Mouse (Mus musculus) adrenal gland, postnatal 36 days (tissue): ENCODE measurements around the gene Lipc. TPM values are rescaled to one million over a fixed set of nuclear protein-coding genes. Genes with fewer than 3 reads are reported as not detected.

Experiments used
- DNase-seq, 2 experiments: peaks; one replicate each; pipeline ENCODE4 v3.0.0; 2021; ENCODE audit warnings: mixed read lengths in 1 of 2
- microRNA-seq: library from miRNA; unstranded; fragments of <30 nt; microRNA quantifications from one replicate; pipeline ENCODE4 v1.2.0, GENCODE M21; 2021
- total RNA-seq, 2 experiments: library from RNA; stranded (reverse); gene quantifications; 2 replicates each; pipeline ENCODE4 v1.2.3; 2021

Lipc gene
- total RNA-seq, 2 experiments from 2014 or later: 0.36 TPM; not detected in 1

GRCm38 (mm10) chr9:70818739-70819138 is 133.3 kb downstream of the Lipc start:
- no peak for DNase-seq

GRCm38 (mm10) chr9:70817396-70817795 is 134.6 kb downstream of the Lipc start:
- DNase-seq: no peak

- no peak for DNase-seq
Measured at GRCm38 (mm10) chr9:70816701-70817305, 135.2 kb downstream of the Lipc start.

DNA sequence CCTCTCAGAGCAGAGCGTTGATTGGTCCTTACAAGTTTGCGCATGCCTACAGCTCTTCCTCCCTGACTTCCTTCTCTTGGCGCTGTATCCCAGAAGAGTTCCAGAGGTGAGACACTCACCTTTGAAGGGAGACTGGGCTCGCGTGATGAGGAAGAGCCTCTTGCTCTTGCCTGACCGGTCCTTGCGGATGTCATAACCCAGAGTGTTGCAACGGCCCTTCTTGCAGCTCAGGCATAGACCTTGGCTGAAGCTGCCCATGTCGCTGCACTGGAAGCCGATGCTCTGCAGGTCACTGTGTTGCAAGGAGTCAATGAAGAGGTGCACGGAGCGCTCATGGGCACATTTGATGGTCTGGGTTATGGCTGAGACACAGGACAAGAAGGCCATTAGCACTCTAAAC is 139.5 kb downstream of the Lipc start:
- DNase-seq: peak in 1 of 2 experiments; percentile 24

GRCm38 (mm10) chr9:70807714-70808113 is 144.3 kb downstream of the Lipc start:
- no peak for DNase-seq

- DNase-seq: no peak
Measured at GRCm38 (mm10) chr9:70806069-70806468, 146.0 kb downstream of the Lipc start.

DNA sequence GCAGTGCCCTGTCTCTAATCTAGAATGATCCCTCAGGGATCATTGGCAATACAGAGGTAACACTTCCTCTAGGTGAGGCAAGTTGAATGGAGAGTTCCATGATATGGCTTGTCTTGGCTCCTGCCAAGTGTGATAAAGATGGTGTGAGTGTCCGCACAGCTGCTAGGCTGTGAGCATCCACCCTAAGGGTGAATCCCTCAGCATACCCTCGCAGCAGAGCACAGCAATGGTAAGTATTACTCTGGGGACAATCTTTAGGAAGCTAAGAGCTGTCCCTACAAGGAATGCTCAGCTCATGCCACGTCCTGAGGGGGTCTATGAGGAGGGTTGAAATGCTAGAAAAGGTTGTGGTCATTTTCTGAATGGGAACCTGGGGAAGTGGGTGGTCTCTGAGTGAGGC is 149.2 kb downstream of the Lipc start:
- DNase-seq: no peak

- DNase-seq: no peak
Measured at GRCm38 (mm10) chr9:70801761-70802160, 150.3 kb downstream of the Lipc start.

DNA sequence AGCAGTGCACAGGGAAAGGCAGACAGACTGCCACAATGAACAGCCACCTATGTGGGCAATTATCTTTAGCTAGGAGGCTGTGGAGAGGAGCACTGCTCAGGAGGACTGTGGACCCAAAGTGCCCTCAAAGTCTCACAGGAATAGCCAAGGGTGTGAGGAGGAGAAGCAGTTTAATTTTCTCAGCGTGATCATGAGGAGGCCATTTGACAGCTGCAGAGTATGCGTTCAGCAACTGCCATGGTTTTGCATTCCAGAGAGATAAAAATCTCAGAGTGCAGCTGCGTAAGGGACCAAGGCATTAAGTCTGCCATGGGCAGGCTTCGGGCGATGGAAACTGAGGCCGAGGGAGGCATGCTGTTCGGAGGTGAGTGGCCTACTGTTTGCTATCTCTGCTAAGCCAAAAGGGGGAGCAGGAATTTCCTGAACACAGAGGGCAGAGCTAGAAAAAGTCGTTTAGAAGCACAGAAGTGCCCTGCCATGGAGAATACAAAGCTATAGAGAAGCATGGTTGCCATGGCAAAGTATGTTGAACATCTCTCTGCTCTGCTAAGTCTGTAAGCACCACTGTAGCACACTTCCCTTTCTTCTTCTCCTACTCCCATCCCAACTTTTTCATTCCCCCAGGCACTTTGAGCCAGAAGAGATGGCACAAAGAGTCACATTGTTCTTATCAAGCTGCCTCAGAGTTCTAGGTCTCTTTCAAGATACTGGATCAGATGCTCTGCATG is 151.3 kb downstream of the Lipc start:
- DNase-seq: no peak

- no peak for DNase-seq
Measured at GRCm38 (mm10) chr9:70795439-70795757, 156.6 kb downstream of the Lipc start.

GRCm38 (mm10) chr9:70794643-70795438 is 157.2 kb downstream of the Lipc start:
- peak; percentile 62 to 64 for DNase-seq

DNA sequence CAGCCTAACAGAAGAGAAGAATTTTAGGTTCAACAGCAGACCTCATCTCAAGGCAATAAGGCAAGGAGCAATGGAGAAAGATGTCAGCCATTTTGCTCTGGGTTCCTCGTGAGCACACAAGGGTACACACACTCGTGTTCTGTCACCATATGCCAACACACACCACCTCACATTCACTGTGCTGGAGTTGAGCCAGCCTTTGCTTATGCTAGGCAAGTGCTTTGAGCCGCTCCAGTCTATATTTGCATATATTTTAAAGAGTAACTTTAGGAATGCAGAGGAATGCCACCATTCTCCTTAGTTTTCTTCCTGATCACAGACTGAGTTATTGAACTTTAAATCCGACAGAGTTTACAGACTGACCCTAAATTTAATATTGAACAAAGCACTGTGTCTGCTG is 161.4 kb downstream of the Lipc start:
- no peak for DNase-seq

DNA sequence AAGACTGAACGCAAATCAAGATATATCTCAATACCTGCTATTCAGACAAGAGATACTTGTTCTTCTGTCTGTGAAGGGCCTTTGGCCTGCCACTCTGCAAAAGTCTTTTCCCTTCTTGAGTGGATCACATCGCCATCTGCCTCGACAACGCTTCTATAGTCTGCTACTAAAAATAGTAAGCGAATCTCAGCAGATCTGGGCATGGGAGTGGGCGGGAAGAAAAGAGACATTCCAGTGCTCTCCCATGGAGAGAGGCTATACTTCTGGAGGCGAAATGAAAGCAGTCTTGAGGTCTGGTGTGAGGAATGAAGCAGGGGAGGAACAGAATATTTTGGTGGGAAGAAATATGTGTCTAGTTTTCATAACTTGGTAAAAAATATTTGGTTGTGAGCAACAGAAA is 163.3 kb downstream of the Lipc start:
- no peak for DNase-seq

- no peak for DNase-seq
Measured at GRCm38 (mm10) chr9:70782191-70782590, 169.8 kb downstream of the Lipc start.

GRCm38 (mm10) chr9:70775517-70775916 is 176.5 kb downstream of the Lipc start:
- no peak for DNase-seq

DNA sequence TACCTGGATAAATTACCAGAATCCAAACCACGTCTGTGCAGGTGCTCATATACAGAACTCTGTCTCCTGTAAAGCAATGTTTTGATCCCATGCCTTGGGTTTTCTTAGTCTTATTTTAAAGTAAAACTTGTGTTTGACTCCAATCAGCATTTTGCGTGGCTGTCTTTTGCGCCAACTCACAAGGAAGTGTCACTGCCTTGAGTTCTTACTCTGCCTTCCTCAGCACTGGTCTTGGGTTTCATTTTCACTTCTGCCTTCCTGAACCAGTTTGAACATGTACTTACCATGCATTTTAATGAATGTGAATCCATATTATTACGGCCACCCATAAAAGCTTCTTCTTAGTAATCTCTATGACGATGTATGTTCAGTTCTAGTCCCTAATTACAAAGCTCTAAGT is 191.1 kb downstream of the Lipc start:
- no peak for DNase-seq

DNA sequence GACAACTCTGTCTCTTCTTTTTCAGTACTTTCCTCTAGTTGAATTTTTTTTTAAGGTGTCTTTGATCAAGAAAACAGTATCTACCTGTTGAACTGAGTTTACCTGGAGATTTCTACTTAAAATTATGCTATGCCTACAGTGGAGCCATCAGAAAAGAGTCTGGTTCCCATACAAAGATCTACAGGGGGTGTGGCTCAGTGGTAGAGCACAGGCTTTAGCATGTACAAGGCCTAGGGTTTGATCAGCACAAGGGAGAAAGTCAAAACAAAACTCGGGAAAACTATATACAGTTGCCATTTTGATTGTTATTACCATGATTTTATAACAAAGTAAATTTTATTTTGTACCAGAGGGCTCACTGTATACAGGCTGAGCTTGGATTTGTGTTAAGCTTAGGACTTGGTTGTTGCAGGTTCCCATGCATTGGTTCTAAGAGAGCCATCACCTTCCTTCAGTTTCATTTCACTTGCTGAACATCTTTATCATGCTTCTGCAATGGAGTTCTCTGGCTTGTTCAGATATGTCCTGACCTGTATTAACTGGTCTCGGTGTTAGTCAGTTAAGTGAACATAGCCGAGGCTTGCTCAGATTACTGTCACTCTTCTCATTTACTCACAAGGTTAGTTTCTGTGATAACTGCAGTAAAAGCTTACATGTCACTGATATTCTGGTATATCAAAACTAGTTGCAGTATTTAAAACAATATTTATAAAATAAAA is 200.4 kb downstream of the Lipc start:
- DNase-seq: no peak

Small RNAs within 50 kb of the gene (microRNA-seq; reads per million reads assigned to microRNA genes)
- not detected for gene Gm25149

Other genes with a start within 250 kb of the Lipc start
- gene Aqp9, start 216.5 kb upstream of the Lipc start, total RNA-seq: under 1 TPM; 0.26 to 0.49 TPM